Mouse (Mus musculus) left cerebral cortex, postnatal 36 days (tissue): ENCODE measurements around the gene Pim3. TPM values are rescaled to one million over a fixed set of nuclear protein-coding genes. Genes with fewer than 3 reads are reported as not detected.

ENCODE experiments used
- DNase-seq, 2 experiments: peaks; one replicate each; pipeline ENCODE4 v3.0.0; 2021 to 2022; ENCODE audit warnings: low spot score in 2 of 2, mixed read lengths in 1 of 2
- intact Hi-C: fragments of 180-260 bp; cut with DNase I; formaldehyde crosslinking; loops from one replicate; pipeline ENCODE4 v1.15.1; 2025
- total RNA-seq, 2 experiments: library from RNA; stranded (reverse); gene quantifications; 2 replicates each; pipeline ENCODE4 v1.2.3; 2021

Pim3 gene
- total RNA-seq, 2 experiments from 2014 or later, result 35.0 to 51.0 TPM

DNA sequence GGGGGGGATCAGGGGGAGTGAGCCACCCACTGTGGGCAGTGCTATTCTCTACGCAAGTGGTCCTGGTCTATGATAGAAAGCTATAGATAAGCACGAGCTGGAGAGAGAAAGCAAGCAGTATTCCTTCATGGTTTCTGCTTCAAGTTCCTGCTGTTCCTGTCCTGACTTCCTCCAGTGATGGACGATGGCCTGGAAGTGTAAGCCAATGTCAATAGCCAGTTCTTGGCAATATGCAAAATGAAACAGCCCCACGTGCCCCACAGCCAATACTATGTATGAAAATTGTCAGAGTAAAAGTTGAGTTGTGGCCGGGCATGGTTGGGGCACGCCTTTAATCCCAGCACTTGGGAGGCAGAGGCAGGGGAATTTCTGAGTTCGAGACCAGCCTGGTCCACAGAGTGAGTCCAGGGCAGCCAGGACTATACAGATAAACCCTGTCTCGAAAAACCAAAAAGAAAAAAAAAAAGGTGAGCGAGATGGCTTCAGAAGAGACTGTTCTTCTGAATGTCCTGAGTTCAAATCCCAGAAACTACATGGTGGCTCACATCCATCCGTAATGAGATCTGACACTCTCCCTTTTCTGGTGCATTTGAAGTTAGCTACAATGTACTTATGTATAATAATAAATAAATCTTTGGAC, 34.5 kb downstream of the Pim3 start:
- intact Hi-C loops, result no loop called here
- DNase-seq, result no peak

- intact Hi-C loops, result no loop called here
- no peak for DNase-seq
Observed at GRCm38 (mm10) chr15:88902200-88902875, 40.4 kb downstream of the Pim3 start.

DNA sequence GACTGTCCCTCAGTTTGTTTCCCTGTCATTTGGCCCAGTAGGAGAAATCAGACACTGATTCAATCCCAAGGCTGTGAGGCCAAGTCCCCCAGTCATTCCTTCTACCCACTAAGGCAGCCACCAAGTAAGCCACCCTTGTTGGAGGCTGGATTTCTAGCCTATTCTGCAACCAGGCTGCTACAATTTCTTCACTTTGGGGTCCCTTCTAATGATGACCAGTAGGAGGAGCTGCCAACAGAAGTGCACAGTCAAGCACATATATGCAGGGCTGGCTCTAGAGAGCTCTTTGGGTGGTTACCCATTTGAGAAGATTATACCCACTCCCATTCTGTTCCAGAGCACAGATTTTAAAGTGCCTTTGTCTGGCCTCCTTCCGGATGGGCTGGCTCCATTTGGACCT, 41.1 kb downstream of the Pim3 start:
- intact Hi-C loops, result no loop called here

DNA sequence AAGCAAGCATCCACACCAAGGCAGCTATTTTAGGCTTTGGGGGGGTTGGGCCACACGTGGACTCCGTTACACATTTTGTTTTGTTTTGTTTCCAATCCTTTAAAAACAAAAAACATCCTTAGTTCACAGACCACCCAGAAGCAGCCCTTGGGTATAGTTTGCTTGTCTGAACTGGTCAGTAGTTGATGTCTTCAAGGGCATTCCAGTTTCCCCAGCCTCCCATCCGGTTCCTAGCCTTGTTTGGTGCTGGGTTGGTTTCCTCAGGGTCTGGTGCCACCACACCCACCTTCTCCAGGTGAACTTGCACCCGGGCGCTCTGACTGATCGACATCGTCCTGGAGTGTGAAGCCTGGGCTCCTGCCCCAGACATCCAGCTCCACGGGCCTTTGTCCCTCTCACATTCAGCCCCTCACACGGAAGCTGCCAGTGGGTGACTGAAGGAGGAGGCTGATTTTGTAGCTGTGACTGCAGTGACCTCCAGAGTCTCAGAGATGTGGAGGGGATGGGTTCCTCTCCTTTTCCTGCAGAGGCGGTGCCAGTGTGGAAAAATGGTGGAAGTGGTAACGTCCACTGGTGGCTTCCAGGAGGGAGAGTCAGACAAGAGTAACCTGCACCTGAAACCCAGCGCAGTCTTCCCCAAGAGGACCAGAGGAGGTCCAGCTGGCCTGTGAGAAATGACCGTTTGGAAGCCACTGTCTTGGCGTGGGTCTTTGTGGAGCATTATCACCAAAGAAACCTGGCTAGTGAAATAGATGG, 42.2 kb downstream of the Pim3 start:
- intact Hi-C loops, result no loop called here
- DNase-seq, result no peak

More for the DNA sequence above, 41.1 kb downstream of the Pim3 start:
- no peak for DNase-seq

- intact Hi-C loops, result no loop called here
- no peak for DNase-seq
Observed at GRCm38 (mm10) chr15:88906347-88906746, 44.4 kb downstream of the Pim3 start.

- DNase-seq, result no peak
- intact Hi-C loops, result no loop called here
Observed at GRCm38 (mm10) chr15:88915046-88915445, 53.1 kb downstream of the Pim3 start.

Other genes starting within 250 kb of the Pim3 start
- gene Brd1, start 128.0 kb upstream of the Pim3 start, total RNA-seq, result 10 to 100 TPM; 50.7 to 55.8 TPM
- 10 to 100 TPM in 1 of 2 experiments, 1 to 10 TPM in 1; 9.8 to 11.4 TPM for gene Zbed4, start 110.5 kb upstream of the Pim3 start, total RNA-seq
- 10 to 100 TPM; 12.8 to 15.7 TPM for gene Alg12, start 42.9 kb upstream of the Pim3 start, total RNA-seq
- 10 to 100 TPM; 17.5 to 26.0 TPM for gene Creld2, start 42.5 kb upstream of the Pim3 start, total RNA-seq
- 1 to 10 TPM; 1.1 to 2.1 TPM for gene Ttll8, start 92.2 kb downstream of the Pim3 start, total RNA-seq
- 100 to 1,000 TPM in 1 of 2 experiments, 10 to 100 TPM in 1; 99.9 to 111 TPM for gene Mlc1, start 116.8 kb downstream of the Pim3 start, total RNA-seq
- not detected for gene Mov10l1, start 120.7 kb downstream of the Pim3 start, total RNA-seq
- 100 to 1,000 TPM; 100 to 103 TPM for gene Panx2, start 197.5 kb downstream of the Pim3 start, total RNA-seq
- 10 to 100 TPM; 16.8 to 19.5 TPM for gene Trabd, start 212.9 kb downstream of the Pim3 start, total RNA-seq
- gene Selenoo, start 226.9 kb downstream of the Pim3 start, total RNA-seq, result 10 to 100 TPM; 22.6 to 23.1 TPM